Mouse (Mus musculus): ENCODE results near the gene Hoxa6. TPM values are rescaled to one million over a fixed set of nuclear protein-coding genes. Genes with fewer than 3 reads are reported as not detected.

Hoxa6 gene
- polyA plus RNA-seq, 1 experiment from 2014 or later: not detected

MicroRNA genes within 50 kb of the gene (microRNA counts, 519-probe panel; counts per million panel counts)
- microRNA mmu-miR-196b: 31.2 counts per million

Small RNA genes within 50 kb of the gene (microRNA-seq; reads per million reads assigned to microRNA genes)
- 9.3 reads per million, percentile 3 among the genes with 10 or more reads in this experiment for gene Mir196b (ENCODE audit: insufficient number of aligned reads)

Other genes with a start within 250 kb of the Hoxa6 start
- gene Skap2, start 196.2 kb downstream of the Hoxa6 start, polyA plus RNA-seq (2014; fragmentation: Nextera tagmentation; extraction: Ambion mirVana): 6.1 and 7.7 TPM in 2 replicates
- 0.43 TPM in 1 of 2 replicates, not detected in the other for gene Hoxa1, start 50.4 kb downstream of the Hoxa6 start, polyA plus RNA-seq (2014; fragmentation: Nextera tagmentation; extraction: Ambion mirVana)
- gene Hoxa2, start 43.9 kb downstream of the Hoxa6 start, polyA plus RNA-seq (2014; fragmentation: Nextera tagmentation; extraction: Ambion mirVana): not detected in 2 replicates
- gene 5730596B20Rik, start 31.2 kb downstream of the Hoxa6 start, polyA plus RNA-seq (2014; fragmentation: Nextera tagmentation; extraction: Ambion mirVana): not detected in 2 replicates
- gene Hoxa4, start 17.0 kb downstream of the Hoxa6 start, polyA plus RNA-seq (2014; fragmentation: Nextera tagmentation; extraction: Ambion mirVana): not detected in 2 replicates
- not detected in 2 replicates for gene Hoxa5, start 4.1 kb downstream of the Hoxa6 start, polyA plus RNA-seq (2014; fragmentation: Nextera tagmentation; extraction: Ambion mirVana)
- not detected in 2 replicates for gene Hoxa3, start 4.6 kb upstream of the Hoxa6 start, polyA plus RNA-seq (2014; fragmentation: Nextera tagmentation; extraction: Ambion mirVana)
- not detected in 2 replicates for gene Gm28308, start 4.6 kb upstream of the Hoxa6 start, polyA plus RNA-seq (2014; fragmentation: Nextera tagmentation; extraction: Ambion mirVana)
- not detected in 2 replicates for gene Hoxa7, start 13.1 kb upstream of the Hoxa6 start, polyA plus RNA-seq (2014; fragmentation: Nextera tagmentation; extraction: Ambion mirVana)
- gene Hoxa9, start 22.4 kb upstream of the Hoxa6 start, polyA plus RNA-seq (2014; fragmentation: Nextera tagmentation; extraction: Ambion mirVana): not detected in 2 replicates
- gene Hoxa10, start 32.1 kb upstream of the Hoxa6 start, polyA plus RNA-seq (2014; fragmentation: Nextera tagmentation; extraction: Ambion mirVana): not detected in 2 replicates
- not detected in 2 replicates for gene Hoxa11, start 37.1 kb upstream of the Hoxa6 start, polyA plus RNA-seq (2014; fragmentation: Nextera tagmentation; extraction: Ambion mirVana)
- not detected in 2 replicates for gene Hoxa13, start 52.2 kb upstream of the Hoxa6 start, polyA plus RNA-seq (2014; fragmentation: Nextera tagmentation; extraction: Ambion mirVana)
- gene Evx1, start 104.8 kb upstream of the Hoxa6 start, polyA plus RNA-seq (2014; fragmentation: Nextera tagmentation; extraction: Ambion mirVana): not detected in 2 replicates